Mouse (Mus musculus) G1E (cell line): ENCODE data around the gene Bicral.

Experiments used
- CTCF ChIP-seq: IDR thresholded peaks from 2 replicates; pipeline ENCODE4 v1.5.1; 2012; ENCODE audit warnings: low read depth, low read length, inconsistent platforms, mixed read lengths
- GATA1 ChIP-seq: IDR thresholded peaks from 2 replicates; pipeline ENCODE4 v1.6.1; 2012; ENCODE audit warnings: borderline replicate concordance, low read length, inconsistent platforms, mixed read lengths
- GATA2 ChIP-seq: IDR thresholded peaks from 2 replicates; pipeline ENCODE4 v1.6.1; 2012; ENCODE audit warnings: low read depth, low read length, inconsistent platforms, borderline replicate concordance
- POLR2AphosphoS5 ChIP-seq: IDR thresholded peaks from 2 replicates; pipeline ENCODE4 v1.6.1; 2012; ENCODE audit warnings: low read depth, low read length, inconsistent platforms; ENCODE audit not compliant: insufficient replicate concordance
- TAL1 ChIP-seq: conservative IDR thresholded peaks from 2 replicates; pipeline ENCODE4 v1.6.1; 2012; ENCODE audit warnings: low read depth, low read length, inconsistent platforms, mixed read lengths

DNA sequence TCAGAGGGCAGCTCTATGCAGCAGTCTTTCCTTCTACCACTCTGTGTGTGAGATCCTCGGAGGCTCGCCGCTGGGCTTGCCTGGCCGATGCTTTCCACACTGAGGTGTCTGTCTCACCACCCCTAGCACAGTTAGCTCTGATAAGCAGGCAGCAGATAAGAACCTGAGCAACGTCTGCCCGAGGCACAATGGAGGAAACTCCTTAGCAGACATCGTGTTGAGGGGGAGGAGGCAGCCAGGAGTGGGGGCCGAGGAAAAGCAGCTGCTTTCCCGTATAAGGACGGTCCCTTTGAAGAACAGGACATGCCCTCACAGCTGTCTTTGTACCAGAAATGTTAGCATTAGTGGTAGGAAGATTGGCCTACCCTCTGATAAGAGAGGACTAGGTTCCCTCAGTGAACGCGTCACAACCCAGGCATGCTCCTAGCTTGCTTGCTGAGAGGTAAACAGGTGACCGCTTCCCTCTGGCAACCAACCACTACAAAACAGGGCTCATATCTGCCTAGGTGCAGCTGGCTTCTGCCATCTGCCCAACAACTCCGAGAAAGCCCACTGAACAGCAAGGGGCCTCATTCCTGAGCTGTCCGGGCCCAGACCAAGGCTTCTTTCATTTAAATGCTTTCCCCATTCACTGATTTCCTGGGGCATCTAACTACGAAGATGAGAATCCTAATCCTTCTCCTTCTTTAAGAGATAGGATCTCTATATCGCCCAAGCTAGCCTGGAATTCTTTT is 27.8 kb upstream of the Bicral start:
- no peak for TF ChIP-seq CTCF
- no peak for TF ChIP-seq POLR2AphosphoS5
- no peak for TF ChIP-seq GATA1
- no peak for TF ChIP-seq GATA2
- TF ChIP-seq TAL1: peak; percentile 49
